Mouse (Mus musculus) cerebellum, adult 2 months (tissue): ENCODE results near the gene Ntn1.

Experiments used
- CTCF ChIP-seq: fragments of 200-500 bp; IDR thresholded peaks from 2 replicates; pipeline ENCODE4 v1.5.1; 2011; ENCODE audit warnings: low read depth, mild to moderate bottlenecking, control low read depth, low read length, moderate library complexity, borderline replicate concordance; ENCODE audit not compliant: insufficient read depth
- POLR2A ChIP-seq: fragments of 200-500 bp; IDR thresholded peaks from 2 replicates; pipeline ENCODE4 v1.6.1; 2011; ENCODE audit warnings: low read length, control low read depth, borderline replicate concordance; ENCODE audit not compliant: insufficient read depth

DNA sequence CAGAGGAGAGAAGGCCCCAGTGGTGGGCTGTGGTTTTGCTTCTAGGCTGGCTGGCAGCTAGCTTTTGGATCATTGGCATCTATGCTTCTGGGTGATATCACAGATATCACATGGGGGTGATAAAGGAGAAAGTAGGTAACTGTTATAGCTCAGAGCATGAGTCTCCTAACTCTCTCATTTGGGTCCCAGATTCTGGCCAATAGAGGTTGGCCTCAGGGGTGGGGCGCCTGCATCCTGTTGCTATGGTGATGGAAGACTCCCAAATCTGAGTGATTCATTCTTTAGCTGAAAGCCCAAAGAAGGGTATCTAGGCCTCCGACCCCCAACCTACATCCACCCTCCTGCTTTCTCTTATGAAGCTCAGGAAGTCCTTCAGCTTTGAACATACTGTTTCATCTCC is 34.1 kb upstream of the Ntn1 start:
- TF ChIP-seq CTCF (no peak), POLR2A (no peak)
